Mouse (Mus musculus) adrenal gland, postnatal 10 days (tissue): Measurements from ENCODE around the gene Frat1. TPM values are rescaled to one million over a fixed set of nuclear protein-coding genes. Genes with fewer than 3 reads are reported as not detected.

ENCODE experiments used
- total RNA-seq, 2 experiments: library from RNA; stranded (reverse); gene quantifications; 2 replicates each; pipeline ENCODE4 v1.2.3; 2021

The Frat1 gene
- total RNA-seq, 2 experiments from 2014 or later: 8.6 to 11.7 TPM

Other genes with a start within 250 kb of the Frat1 start
- 10 to 100 TPM; 10.1 to 13.0 TPM for gene Gm340, start 247.6 kb upstream of the Frat1 start, total RNA-seq
- 1 to 10 TPM; 3.8 to 5.7 TPM for gene Slit1, start 86.3 kb upstream of the Frat1 start, total RNA-seq
- gene Arhgap19, start 27.9 kb upstream of the Frat1 start, total RNA-seq: 1 to 10 TPM; 7.6 to 8.6 TPM
- 1 to 10 TPM; 4.8 to 7.1 TPM for gene Frat2, start 18.2 kb downstream of the Frat1 start, total RNA-seq
- 10 to 100 TPM; 12.6 to 12.8 TPM for gene Rrp12, start 66.2 kb downstream of the Frat1 start, total RNA-seq
- gene Pgam1, start 82.0 kb downstream of the Frat1 start, total RNA-seq: 100 to 1,000 TPM; 536 to 564 TPM
- gene Exosc1, start 103.5 kb downstream of the Frat1 start, total RNA-seq: 10 to 100 TPM; 24.3 to 25.5 TPM
- gene Zdhhc16, start 103.5 kb downstream of the Frat1 start, total RNA-seq: 10 to 100 TPM; 30.7 to 36.7 TPM
- 10 to 100 TPM; 15.5 to 24.2 TPM for gene Mms19, start 151.2 kb downstream of the Frat1 start, total RNA-seq
- gene Ubtd1, start 151.8 kb downstream of the Frat1 start, total RNA-seq: 10 to 100 TPM; 17.1 to 20.2 TPM
- 1 to 10 TPM; 2.2 to 5.9 TPM for gene Ankrd2, start 206.0 kb downstream of the Frat1 start, total RNA-seq
- gene Hoga1, start 215.6 kb downstream of the Frat1 start, total RNA-seq: 10 to 100 TPM; 24.6 to 39.9 TPM
- gene 4933411K16Rik, start 222.3 kb downstream of the Frat1 start, total RNA-seq: 1 to 10 TPM in 1 of 2 experiments, under 1 TPM in 1; 0.75 to 1.3 TPM